Mouse (Mus musculus): ENCODE data around the gene Card19. TPM values are rescaled to one million over a fixed set of nuclear protein-coding genes. Genes with fewer than 3 reads are reported as not detected.

The Card19 gene
- polyA plus RNA-seq, 1 experiment from 2014 or later: 32.0 TPM

DNA sequence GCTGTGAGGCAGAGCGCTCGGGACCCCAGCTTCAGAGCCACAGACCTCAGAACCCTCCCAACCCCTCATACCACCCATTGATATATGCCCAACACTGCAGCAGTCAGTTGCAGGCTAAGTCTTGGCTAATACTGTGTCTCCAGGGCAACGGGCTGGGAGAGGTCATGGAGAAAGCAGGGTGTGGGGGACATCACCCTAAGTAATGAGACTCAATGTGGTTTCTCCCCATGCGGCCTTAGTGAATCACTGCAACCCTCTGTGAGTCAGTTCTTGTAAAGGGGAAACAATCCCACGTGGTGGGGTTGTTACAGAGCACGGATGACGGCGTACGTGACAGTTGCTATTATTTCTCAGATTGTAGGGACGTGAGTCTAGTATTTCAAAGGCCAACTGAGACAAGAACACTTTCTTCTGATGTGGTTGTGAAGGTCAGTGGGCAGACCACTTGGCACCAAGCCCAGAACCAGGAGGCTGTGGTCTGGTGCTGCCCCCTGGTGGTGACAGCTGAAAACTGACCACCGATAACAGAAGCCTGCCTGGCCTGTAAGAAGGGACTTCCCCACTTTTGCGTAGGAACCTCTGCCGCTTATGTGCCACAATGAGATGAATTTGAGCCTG lies 10.3 kb downstream of the Card19 start:
- ATAC-seq (ENCODE audit: low FRiP score, low read depth): peak; percentile 54; the same call in 1 of the 2 replicates
- no peak overlapping the region for H3K27ac ChIP-seq
- no peak overlapping the region for H3K4me3 ChIP-seq
- no peaks in the 10 kb centered on the region for H3K36me3 ChIP-seq
- H3K4me1 ChIP-seq: peaks cover 6% of the 10 kb centered on the region
- H3K9me3 ChIP-seq: no peaks in the 10 kb centered on the region
- no peak overlapping the region for H3K4me2 ChIP-seq (replicated peaks)
- 46% methylated on average over 13 of the region's 13 CpGs for WGBS
- no peak overlapping the region for H3K9ac ChIP-seq
- H3K27me3 ChIP-seq (replicated peaks): no peaks in the 10 kb centered on the region

DNA sequence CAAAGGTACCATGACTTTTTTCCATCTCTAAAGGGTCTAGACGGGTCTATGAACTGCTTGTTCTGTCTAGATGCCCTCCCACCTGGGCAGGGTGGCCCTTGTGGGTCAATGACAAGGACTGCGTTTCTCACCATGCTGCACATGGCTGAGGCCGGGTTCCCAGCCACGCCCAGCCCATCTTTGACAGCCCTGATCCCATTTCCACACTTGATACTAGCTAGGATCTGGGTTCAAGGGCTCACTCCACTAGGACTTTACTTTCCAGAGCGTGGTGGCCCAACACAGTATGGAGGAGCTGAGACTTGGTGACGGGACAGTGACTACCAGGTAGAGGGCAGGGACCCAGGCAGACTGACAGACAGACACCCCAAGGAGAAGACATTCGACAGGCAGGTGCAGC lies 13.3 kb downstream of the Card19 start:
- Histone ChIP-seq H3K4me2 (replicated peaks) (no peak overlapping the region), H3K36me3 (no peaks in the 10 kb centered on the region), H3K27me3 (replicated peaks) (no peaks in the 10 kb centered on the region), H3K4me1 (peaks cover 6% of the 10 kb centered on the region), H3K9me3 (no peaks in the 10 kb centered on the region), H3K27ac (no peak overlapping the region), H3K9ac (no peak overlapping the region), H3K4me3 (no peak overlapping the region)
- no peak for ATAC-seq (ENCODE audit: low FRiP score, low read depth)
- 88% methylated on average over 7 of the region's 7 CpGs for WGBS

DNA sequence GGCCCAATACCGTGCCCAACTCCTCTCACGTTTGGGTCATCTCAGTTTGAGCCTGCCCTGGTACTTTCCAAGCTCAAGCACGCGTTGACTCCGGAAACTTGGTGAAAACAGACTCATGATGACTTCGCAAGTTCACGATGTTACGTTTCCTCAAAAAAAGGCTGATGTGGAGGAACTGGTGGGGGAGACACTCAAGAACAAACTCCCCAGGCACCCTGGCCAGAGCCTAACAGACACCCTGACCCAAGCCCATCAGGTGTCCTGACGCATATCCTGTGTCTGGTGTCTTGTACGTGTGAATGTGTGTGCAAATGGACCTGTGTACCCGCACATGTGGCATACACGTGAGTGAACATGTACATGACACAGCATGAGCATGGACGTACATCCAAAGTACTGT lies 15.1 kb downstream of the Card19 start:
- Histone ChIP-seq H3K27ac (no peak overlapping the region), H3K4me2 (replicated peaks) (no peak overlapping the region), H3K4me1 (peaks cover 6% of the 10 kb centered on the region), H3K4me3 (no peak overlapping the region), H3K36me3 (0 out of 2 replicates have a peak, but pooled peaks cover 4% of the 10 kb centered on the region), H3K9ac (no peak overlapping the region), H3K9me3 (no peaks in the 10 kb centered on the region), H3K27me3 (replicated peaks) (no peaks in the 10 kb centered on the region)
- ATAC-seq (ENCODE audit: low FRiP score, low read depth): no peak
- WGBS: 90% methylated on average over 13 of the region's 13 CpGs

DNA sequence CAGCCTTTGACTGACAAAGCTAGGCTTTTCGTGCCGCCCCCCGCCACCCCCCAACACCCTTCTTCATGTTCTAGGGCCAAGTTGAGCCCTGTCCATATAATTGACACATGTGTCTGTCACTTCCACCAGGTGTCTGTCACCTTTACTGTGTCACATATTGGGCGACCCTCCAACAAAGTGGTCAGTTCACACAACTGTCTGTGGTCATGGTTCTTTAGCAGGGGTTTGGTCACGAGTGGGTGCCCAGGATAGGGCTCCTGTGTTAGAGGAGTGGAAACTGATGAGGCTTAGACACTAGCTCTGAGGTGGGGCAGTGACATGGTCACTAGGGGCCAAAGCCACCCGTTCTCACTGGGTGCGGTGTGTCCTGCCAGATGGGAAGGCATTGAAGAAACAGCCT lies 15.9 kb downstream of the Card19 start:
- Histone ChIP-seq H3K9me3 (no peaks in the 10 kb centered on the region), H3K4me2 (replicated peaks) (no peak overlapping the region), H3K27ac (no peak overlapping the region), H3K4me1 (no peaks in the 10 kb centered on the region), H3K36me3 (0 out of 2 replicates have a peak, but pooled peaks cover 7% of the 10 kb centered on the region), H3K27me3 (replicated peaks) (no peaks in the 10 kb centered on the region), H3K9ac (no peak overlapping the region), H3K4me3 (no peak overlapping the region)
- no peak for ATAC-seq (ENCODE audit: low FRiP score, low read depth)
- 92% methylated on average over 7 of the region's 7 CpGs for WGBS

DNA sequence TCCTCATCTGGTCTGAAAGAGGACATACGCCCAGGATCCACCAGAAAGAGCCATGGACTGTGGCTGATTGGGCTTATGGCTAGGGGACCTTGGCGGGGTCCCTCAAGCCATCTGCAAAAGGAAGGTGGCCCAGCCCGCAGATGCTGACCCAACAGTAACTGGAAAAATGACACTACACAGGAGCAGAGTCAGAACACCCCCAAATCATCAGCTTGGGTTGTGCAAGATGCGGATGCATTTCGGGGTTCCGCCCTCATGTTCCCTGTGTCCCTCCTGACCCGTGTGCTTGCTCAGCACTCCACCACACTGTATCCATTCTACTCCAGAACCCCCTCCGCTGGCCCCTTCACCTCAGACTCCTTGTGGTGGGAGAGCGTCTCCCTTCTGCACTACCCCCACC lies 17.1 kb downstream of the Card19 start:
- no peaks in the 10 kb centered on the region for H3K9me3 ChIP-seq
- no peak overlapping the region for H3K9ac ChIP-seq
- no peaks in the 10 kb centered on the region for H3K27me3 ChIP-seq (replicated peaks)
- 90% methylated on average over 9 of the region's 9 CpGs for WGBS
- H3K4me1 ChIP-seq: no peaks in the 10 kb centered on the region
- H3K27ac ChIP-seq: no peak overlapping the region
- H3K36me3 ChIP-seq: 0 out of 2 replicates have a peak, but pooled peaks cover 7% of the 10 kb centered on the region
- no peak overlapping the region for H3K4me2 ChIP-seq (replicated peaks)
- no peak for ATAC-seq (ENCODE audit: low FRiP score, low read depth)
- no peak overlapping the region for H3K4me3 ChIP-seq

DNA sequence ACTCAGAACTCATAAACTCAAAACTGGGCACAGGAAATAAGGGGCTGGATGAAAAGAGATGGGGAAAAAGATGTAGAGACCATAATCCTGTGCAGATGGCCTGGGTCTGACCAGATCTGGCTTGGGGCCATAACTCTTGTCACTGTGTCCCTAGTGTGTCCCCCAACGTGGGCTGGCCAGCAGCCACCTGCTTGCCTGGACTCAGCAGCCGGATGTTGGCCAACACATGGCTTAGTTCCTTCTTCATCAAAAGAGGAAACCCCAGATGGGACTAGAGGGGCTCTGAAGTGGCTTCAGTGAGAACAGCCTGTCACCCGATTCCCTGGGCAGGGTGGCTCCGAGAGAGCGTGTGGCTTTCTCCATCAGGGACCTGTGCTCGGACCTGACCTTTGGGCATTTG lies 19.1 kb downstream of the Card19 start:
- Histone ChIP-seq H3K4me2 (replicated peaks) (no peak overlapping the region), H3K27ac (no peak overlapping the region), H3K4me1 (peaks cover 8% of the 10 kb centered on the region), H3K27me3 (replicated peaks) (no peaks in the 10 kb centered on the region), H3K9ac (no peak overlapping the region), H3K9me3 (no peaks in the 10 kb centered on the region), H3K36me3 (0 out of 2 replicates have a peak, but pooled peaks cover 7% of the 10 kb centered on the region), H3K4me3 (no peak overlapping the region)
- no peak for ATAC-seq (ENCODE audit: low FRiP score, low read depth)
- 87% methylated on average over 6 of the region's 6 CpGs for WGBS

DNA sequence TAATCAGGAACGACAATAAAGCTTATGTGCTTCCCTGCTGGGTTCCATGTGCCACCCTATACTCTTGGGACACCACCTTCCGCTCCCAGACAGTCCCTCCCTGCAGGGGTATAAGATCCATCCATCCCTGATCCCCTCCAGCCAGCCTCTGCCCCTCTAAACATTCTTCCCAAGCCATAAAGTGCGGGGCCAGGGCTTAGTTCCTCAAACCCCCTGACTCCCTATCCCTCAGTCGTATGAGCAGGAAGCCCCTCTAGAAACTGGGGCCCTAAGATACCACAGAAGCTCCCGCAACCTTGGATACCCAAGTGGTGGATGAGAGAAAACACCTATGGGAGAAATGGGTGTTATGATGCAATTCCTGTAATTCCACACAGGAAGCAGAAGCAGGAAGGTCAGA lies 19.6 kb downstream of the Card19 start:
- ATAC-seq (ENCODE audit: low FRiP score, low read depth): no peak
- Histone ChIP-seq H3K9ac (no peak overlapping the region), H3K9me3 (no peaks in the 10 kb centered on the region), H3K27me3 (replicated peaks) (no peaks in the 10 kb centered on the region), H3K4me3 (no peak overlapping the region), H3K4me2 (replicated peaks) (no peak overlapping the region), H3K36me3 (0 out of 2 replicates have a peak, but pooled peaks cover 7% of the 10 kb centered on the region), H3K4me1 (peaks cover 14% of the 10 kb centered on the region), H3K27ac (no peak overlapping the region)
- WGBS: 87% methylated on average over 5 of the region's 5 CpGs

DNA sequence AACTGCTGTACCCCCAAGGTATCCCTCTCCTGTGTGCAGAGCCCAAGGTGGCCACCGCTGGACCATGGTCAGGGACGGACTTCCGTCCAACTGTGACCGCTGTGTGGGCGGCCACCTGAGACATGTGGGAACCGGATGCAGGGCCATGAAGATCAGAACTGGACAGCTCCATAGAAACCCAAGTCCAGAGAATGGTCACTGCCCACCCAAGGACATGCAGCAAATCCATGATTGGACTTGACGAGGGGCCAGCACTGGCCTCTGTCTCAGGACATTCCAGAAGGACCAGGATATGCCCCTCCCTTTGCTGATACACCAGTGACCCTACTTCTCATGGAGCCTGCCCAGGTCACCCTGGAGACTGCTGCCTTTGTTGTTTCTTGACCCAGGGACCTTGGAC lies 20.2 kb downstream of the Card19 start:
- WGBS: 91% methylated on average over 7 of the region's 7 CpGs

DNA sequence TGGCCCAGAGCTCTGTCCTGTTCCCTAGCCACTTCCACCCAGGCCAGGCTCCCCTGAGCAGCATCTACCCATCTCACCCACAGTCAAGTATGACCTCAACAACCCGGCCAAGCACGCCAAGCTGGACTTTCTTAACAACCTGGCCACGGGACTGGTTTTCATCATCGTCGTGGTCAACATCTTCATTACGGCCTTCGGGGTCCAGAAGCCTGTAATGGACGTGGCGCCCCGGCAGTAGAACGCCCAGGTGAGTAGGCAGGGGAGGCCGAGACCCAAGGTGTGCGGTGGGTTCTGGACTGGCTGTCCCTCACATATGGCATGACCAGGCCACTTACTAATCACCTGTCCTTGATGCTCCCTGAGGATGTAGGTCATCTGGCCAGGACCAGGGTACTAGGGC lies 21.0 kb downstream of the Card19 start:
- H3K36me3 ChIP-seq: 0 out of 2 replicates have a peak, but pooled peaks cover 7% of the 10 kb centered on the region
- no peak overlapping the region for H3K27ac ChIP-seq
- ATAC-seq (ENCODE audit: low FRiP score, low read depth): no peak
- H3K27me3 ChIP-seq (replicated peaks): no peaks in the 10 kb centered on the region
- no peak overlapping the region for H3K4me3 ChIP-seq
- H3K4me1 ChIP-seq: peaks cover 18% of the 10 kb centered on the region
- no peaks in the 10 kb centered on the region for H3K9me3 ChIP-seq
- H3K9ac ChIP-seq: no peak overlapping the region
- WGBS: 97% methylated on average over 13 of the region's 13 CpGs
- H3K4me2 ChIP-seq (replicated peaks): no peak overlapping the region

More for the DNA sequence above, 20.2 kb downstream of the Card19 start:
- no peak overlapping the region for H3K4me2 ChIP-seq (replicated peaks)
- no peaks in the 10 kb centered on the region for H3K9me3 ChIP-seq
- peaks cover 18% of the 10 kb centered on the region for H3K4me1 ChIP-seq
- ATAC-seq (ENCODE audit: low FRiP score, low read depth): no peak
- H3K36me3 ChIP-seq: 0 out of 2 replicates have a peak, but pooled peaks cover 7% of the 10 kb centered on the region
- H3K9ac ChIP-seq: no peak overlapping the region
- no peaks in the 10 kb centered on the region for H3K27me3 ChIP-seq (replicated peaks)
- H3K27ac ChIP-seq: no peak overlapping the region
- H3K4me3 ChIP-seq: no peak overlapping the region

DNA sequence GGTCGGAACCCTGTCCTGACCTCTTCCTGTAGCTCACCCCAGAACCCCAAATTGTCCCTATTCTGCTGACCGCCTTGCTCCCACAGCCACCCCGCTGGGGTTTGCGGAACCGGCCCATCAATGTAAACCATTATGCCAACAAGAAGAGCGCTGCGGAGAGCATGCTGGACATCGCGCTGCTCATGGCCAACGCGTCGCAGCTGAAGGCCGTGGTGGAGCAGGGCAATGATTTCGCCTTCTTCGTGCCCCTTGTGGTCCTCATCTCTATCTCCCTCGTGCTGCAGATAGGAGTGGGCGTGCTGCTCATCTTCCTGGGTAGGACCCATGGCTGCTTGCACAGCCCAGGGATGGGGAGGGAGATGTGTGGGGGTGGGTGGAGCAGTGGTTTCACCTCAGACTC lies 22.2 kb downstream of the Card19 start:
- Histone ChIP-seq H3K36me3 (0 out of 2 replicates have a peak, but pooled peaks cover 7% of the 10 kb centered on the region), H3K9ac (no peak overlapping the region), H3K9me3 (no peaks in the 10 kb centered on the region), H3K4me2 (replicated peaks) (no peak overlapping the region), H3K4me1 (peaks cover 22% of the 10 kb centered on the region), H3K4me3 (no peak overlapping the region), H3K27ac (no peak overlapping the region), H3K27me3 (replicated peaks) (no peaks in the 10 kb centered on the region)
- no peak for ATAC-seq (ENCODE audit: low FRiP score, low read depth)
- 93% methylated on average over 17 of the region's 17 CpGs for WGBS

DNA sequence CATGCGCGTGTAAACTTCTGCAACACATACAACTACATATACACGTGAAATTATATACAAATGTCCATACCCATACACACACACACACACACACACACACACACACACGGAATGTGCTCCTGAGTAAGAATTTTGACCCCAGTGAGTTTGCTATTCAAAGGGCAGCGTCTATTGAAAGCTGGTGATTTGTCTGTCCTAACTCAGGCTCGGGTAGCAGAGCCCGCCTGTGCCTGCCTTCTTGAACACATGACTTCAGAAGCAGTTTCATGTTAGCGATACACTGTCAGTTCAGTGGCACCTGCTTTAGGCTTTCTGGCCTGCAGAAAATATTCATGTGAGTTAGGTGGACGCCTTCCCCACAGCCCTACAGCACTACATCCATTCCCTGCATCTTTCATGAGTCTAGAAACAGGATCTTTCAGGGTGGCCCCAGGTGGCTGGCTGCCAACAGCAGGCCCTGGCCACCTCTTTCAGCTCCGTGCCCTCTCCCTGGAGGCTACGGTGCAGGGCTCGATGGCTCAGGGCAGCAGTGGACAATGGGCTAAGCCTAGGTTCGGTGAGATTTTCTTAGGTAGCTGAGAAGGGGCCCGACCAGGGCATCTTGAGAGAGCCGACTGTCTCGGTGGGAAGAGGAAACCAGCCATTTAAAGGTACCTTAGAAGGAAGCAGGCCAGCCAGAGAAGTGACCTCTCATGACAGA lies 23.5 kb downstream of the Card19 start:
- Histone ChIP-seq H3K27me3 (replicated peaks) (no peaks in the 10 kb centered on the region), H3K36me3 (0 out of 2 replicates have a peak, but pooled peaks cover 7% of the 10 kb centered on the region), H3K9ac (no peak overlapping the region), H3K4me3 (no peak overlapping the region), H3K4me1 (peaks cover 33% of the 10 kb centered on the region), H3K27ac (no peak overlapping the region), H3K4me2 (replicated peaks) (no peak overlapping the region), H3K9me3 (no peaks in the 10 kb centered on the region)
- ATAC-seq (ENCODE audit: low FRiP score, low read depth): no peak
- WGBS: 79% methylated on average over 16 of the region's 16 CpGs

DNA sequence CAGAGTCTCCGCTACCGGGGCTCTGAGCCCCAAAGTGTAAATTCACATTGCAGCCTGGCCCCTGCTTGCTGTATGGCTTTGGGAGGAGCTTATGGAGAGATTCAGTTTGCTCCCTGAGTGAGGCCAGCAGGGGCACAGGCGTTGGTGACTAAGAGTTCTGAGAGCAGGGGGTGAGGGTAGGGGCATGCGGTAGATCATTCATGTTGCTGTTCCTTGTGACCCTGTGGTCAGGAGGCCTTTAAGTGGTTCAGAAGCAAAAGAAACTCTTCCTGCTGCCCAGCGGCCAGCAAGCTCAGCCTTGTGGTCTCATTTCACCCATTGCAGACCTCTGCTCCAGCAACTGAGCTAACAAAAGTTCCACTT lies 24.2 kb downstream of the Card19 start:
- Histone ChIP-seq H3K9me3 (no peaks in the 10 kb centered on the region), H3K4me1 (peaks cover 39% of the 10 kb centered on the region), H3K27ac (no peak overlapping the region), H3K4me3 (no peak overlapping the region), H3K9ac (no peak overlapping the region), H3K27me3 (replicated peaks) (no peaks in the 10 kb centered on the region), H3K36me3 (0 out of 2 replicates have a peak, but pooled peaks cover 7% of the 10 kb centered on the region), H3K4me2 (replicated peaks) (no peak overlapping the region)
- no peak for ATAC-seq (ENCODE audit: low FRiP score, low read depth)
- WGBS: 54% methylated on average over 5 of the region's 5 CpGs
